Mouse (Mus musculus) forebrain, embryonic 10.5 days (tissue): ENCODE data around the gene Ttc39a. TPM values are rescaled to one million over a fixed set of nuclear protein-coding genes. Genes with fewer than 3 reads are reported as not detected.

Experiments
- DNase-seq: peaks from one replicate; pipeline ENCODE4 v3.0.0-alpha.2; 2017; ENCODE audit warnings: low spot score; ENCODE audit errors: extremely low spot score
- H3K27ac ChIP-seq: fragments of 300-500 bp; sonication (generic); 2 replicates; pipeline ENCODE4 v1.5.1; 2016; ENCODE audit warnings: mild to moderate bottlenecking
- H3K27me3 ChIP-seq: fragments of 300-500 bp; sonication (generic); 2 replicates; pipeline ENCODE4 v1.6.1; 2016; ENCODE audit warnings: mild to moderate bottlenecking; ENCODE audit not compliant: poor library complexity, severe bottlenecking
- H3K36me3 ChIP-seq: fragments of 300-500 bp; sonication (generic); replicated peaks from 2 replicates; pipeline ENCODE4 v1.6.1; 2016; ENCODE audit warnings: mild to moderate bottlenecking, moderate library complexity
- H3K4me1 ChIP-seq: fragments of 300-500 bp; sonication (generic); 2 replicates; pipeline ENCODE4 v1.6.1; 2016
- H3K4me3 ChIP-seq: fragments of 300-500 bp; sonication (generic); 2 replicates; pipeline ENCODE4 v1.5.1; 2016; ENCODE audit warnings: mild to moderate bottlenecking, moderate library complexity
- H3K9me3 ChIP-seq: fragments of 300-500 bp; sonication (generic); 2 replicates; pipeline ENCODE4 v1.6.1; 2016; ENCODE audit warnings: mild to moderate bottlenecking, moderate library complexity
- WGBS: fragments of 180-500 bp; shearing (Covaris S2); methylation state at CpG from one replicate; pipeline ENCODE4 v1.1.7; 2016; 5-methylcytosine and 5-hydroxymethylcytosine counted together
- polyA plus RNA-seq: library from polyadenylated mRNA; unstranded; fragments of >200 nt; fragmentation: Nextera tagmentation; extraction: Ambion mirVana; gene quantifications from 2 replicates; pipeline ENCODE4 v1.2.1, GENCODE M21; 2016

Ttc39a gene
- polyA plus RNA-seq, 1 experiment from 2014 or later = 4.9 TPM

DNA sequence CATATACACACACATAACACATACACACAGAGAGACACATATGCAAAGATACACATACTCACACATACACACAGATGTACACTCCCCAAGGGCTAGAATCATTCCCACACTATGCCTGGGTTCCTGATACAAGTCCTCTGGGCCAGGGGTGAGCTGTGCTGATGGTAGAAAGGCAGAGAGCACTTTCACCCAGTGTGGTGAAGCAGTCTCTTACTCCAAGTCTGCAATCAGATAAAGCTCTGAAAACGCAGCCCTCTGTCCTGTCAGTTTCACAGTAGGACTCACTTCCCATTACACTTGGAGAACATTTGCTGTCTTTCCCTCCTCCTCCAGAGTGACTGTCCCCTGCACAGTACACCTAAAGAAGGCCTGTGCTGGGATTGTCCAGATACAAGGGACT, 20.6 kb downstream of the Ttc39a start:
- no peak overlapping the region for H3K4me3 ChIP-seq
- H3K4me1 ChIP-seq = peaks cover 16% of the 10 kb centered on the region
- no peak for DNase-seq
- 89% methylated on average over 1 of the region's 1 CpGs for WGBS
- H3K9me3 ChIP-seq = no peaks in the 10 kb centered on the region
- H3K27ac ChIP-seq = no peak overlapping the region
- no peaks in the 10 kb centered on the region for H3K36me3 ChIP-seq
- no peaks in the 10 kb centered on the region for H3K27me3 ChIP-seq

- H3K27ac ChIP-seq = no peak overlapping the region
- peaks cover 32% of the 10 kb centered on the region for H3K4me1 ChIP-seq
- no peaks in the 10 kb centered on the region for H3K27me3 ChIP-seq
- 91% methylated on average over 7 of the region's 7 CpGs for WGBS
- H3K36me3 ChIP-seq = no peaks in the 10 kb centered on the region
- DNase-seq = no peak
- H3K4me3 ChIP-seq = no peak overlapping the region
- H3K9me3 ChIP-seq = no peaks in the 10 kb centered on the region
Measured at GRCm38 (mm10) chr4:109430250-109430649, 23.8 kb downstream of the Ttc39a start.

GRCm38 (mm10) chr4:109430854-109431253, 24.4 kb downstream of the Ttc39a start:
- DNase-seq = no peak
- H3K27ac ChIP-seq = 0 out of 2 replicates have a peak overlapping the region, but pooled peaks have one; percentile 44
- 55% methylated on average over 13 of the region's 13 CpGs for WGBS
- no peaks in the 10 kb centered on the region for H3K9me3 ChIP-seq
- no peaks in the 10 kb centered on the region for H3K27me3 ChIP-seq
- H3K4me1 ChIP-seq = peaks cover 32% of the 10 kb centered on the region
- H3K4me3 ChIP-seq = no peak overlapping the region
- H3K36me3 ChIP-seq = no peaks in the 10 kb centered on the region

GRCm38 (mm10) chr4:109432668-109433375, 26.4 kb downstream of the Ttc39a start:
- 78% methylated on average over 16 of the region's 16 CpGs for WGBS
- no peak overlapping the region for H3K4me3 ChIP-seq
- no peaks in the 10 kb centered on the region for H3K27me3 ChIP-seq
- H3K27ac ChIP-seq = peak overlapping the region; percentile 70
- no peak for DNase-seq
- H3K36me3 ChIP-seq = no peaks in the 10 kb centered on the region
- no peaks in the 10 kb centered on the region for H3K9me3 ChIP-seq
- H3K4me1 ChIP-seq = peaks cover 32% of the 10 kb centered on the region

GRCm38 (mm10) chr4:109433641-109434040, 27.2 kb downstream of the Ttc39a start:
- 86% methylated on average over 6 of the region's 6 CpGs for WGBS
- no peaks in the 10 kb centered on the region for H3K27me3 ChIP-seq
- H3K4me1 ChIP-seq = peaks cover 32% of the 10 kb centered on the region
- H3K9me3 ChIP-seq = no peaks in the 10 kb centered on the region
- no peak overlapping the region for H3K4me3 ChIP-seq
- H3K27ac ChIP-seq = no peak overlapping the region
- H3K36me3 ChIP-seq = no peaks in the 10 kb centered on the region
- no peak for DNase-seq

- 97% methylated on average over 1 of the region's 1 CpGs for WGBS
- DNase-seq = no peak
Measured at GRCm38 (mm10) chr4:109434256-109434655, 27.8 kb downstream of the Ttc39a start.

GRCm38 (mm10) chr4:109437913-109438878, 31.8 kb downstream of the Ttc39a start:
- Histone ChIP-seq H3K27me3 (no peaks in the 10 kb centered on the region), H3K4me3 (no peak overlapping the region), H3K4me1 (peaks cover 15% of the 10 kb centered on the region), H3K36me3 (peaks cover 10% of the 10 kb centered on the region; the same call in 1 of the 2 replicates), H3K27ac (no peak overlapping the region), H3K9me3 (no peaks in the 10 kb centered on the region)
- DNase-seq = peak; percentile 75
- 57% methylated on average over 9 of the region's 9 CpGs for WGBS

More at GRCm38 (mm10) chr4:109434256-109434655, 27.8 kb downstream of the Ttc39a start:
- H3K4me1 ChIP-seq = peaks cover 32% of the 10 kb centered on the region
- H3K27ac ChIP-seq = no peak overlapping the region
- no peaks in the 10 kb centered on the region for H3K9me3 ChIP-seq
- no peaks in the 10 kb centered on the region for H3K27me3 ChIP-seq
- no peaks in the 10 kb centered on the region for H3K36me3 ChIP-seq
- no peak overlapping the region for H3K4me3 ChIP-seq

DNA sequence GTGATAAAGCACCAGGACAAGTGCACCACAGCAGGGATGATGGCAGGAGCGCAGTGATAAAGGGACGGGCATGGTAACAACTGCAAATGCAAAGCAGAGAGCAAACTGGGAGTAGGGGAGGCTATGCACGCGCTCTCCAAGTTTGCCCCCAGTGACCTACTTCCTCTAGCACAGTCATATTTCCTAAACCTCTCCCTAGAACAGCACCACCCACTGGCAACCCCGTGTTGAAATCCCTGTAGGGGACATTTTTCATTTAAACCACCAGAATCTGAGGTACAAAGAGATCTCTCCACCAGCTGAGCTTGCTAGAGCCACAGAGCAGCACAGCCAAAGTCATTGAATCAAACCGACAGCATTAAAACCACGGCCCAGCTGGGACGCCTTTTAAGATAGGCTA, 32.7 kb downstream of the Ttc39a start:
- Histone ChIP-seq H3K4me1 (peaks cover 10% of the 10 kb centered on the region; the same call in 1 of the 2 replicates), H3K4me3 (no peak overlapping the region), H3K36me3 (peaks cover 10% of the 10 kb centered on the region; the same call in 1 of the 2 replicates), H3K27ac (no peak overlapping the region), H3K9me3 (no peaks in the 10 kb centered on the region), H3K27me3 (no peaks in the 10 kb centered on the region)
- 84% methylated on average over 8 of the region's 8 CpGs for WGBS
- DNase-seq = peak; percentile 12

- Histone ChIP-seq H3K4me3 (no peak overlapping the region), H3K36me3 (peaks cover 10% of the 10 kb centered on the region; the same call in 1 of the 2 replicates), H3K9me3 (no peaks in the 10 kb centered on the region), H3K27me3 (no peaks in the 10 kb centered on the region), H3K4me1 (peaks cover 13% of the 10 kb centered on the region), H3K27ac (no peak overlapping the region)
- WGBS = 71% methylated on average over 3 of the region's 3 CpGs
- peak; percentile 13 for DNase-seq
Measured at GRCm38 (mm10) chr4:109439825-109440248, 33.4 kb downstream of the Ttc39a start.

GRCm38 (mm10) chr4:109440381-109440780, 34.0 kb downstream of the Ttc39a start:
- Histone ChIP-seq H3K27ac (no peak overlapping the region), H3K9me3 (no peaks in the 10 kb centered on the region)
- 93% methylated on average over 5 of the region's 5 CpGs for WGBS

DNA sequence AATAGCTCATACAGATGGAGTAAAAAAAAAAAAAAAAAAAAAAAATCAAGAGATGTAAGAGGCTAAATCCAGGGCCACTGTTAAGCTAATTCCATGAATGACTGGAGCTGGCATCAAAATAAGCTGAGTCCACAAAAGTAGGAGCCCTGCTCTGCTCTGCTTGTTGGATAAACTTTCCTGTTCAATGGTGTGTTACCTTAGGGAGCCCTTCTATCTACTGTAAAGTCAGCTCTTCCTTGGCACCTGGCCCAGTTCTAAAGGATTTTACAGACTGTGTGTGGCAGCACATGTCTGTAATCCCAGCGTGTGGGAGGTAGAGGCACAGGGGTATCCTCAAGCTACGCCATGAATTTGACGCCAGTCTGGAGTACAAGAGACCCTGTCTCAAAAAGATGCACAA, 34.6 kb downstream of the Ttc39a start:
- no peaks in the 10 kb centered on the region for H3K9me3 ChIP-seq
- H3K4me1 ChIP-seq = peaks cover 22% of the 10 kb centered on the region
- DNase-seq = peak; percentile 9
- H3K27me3 ChIP-seq = no peaks in the 10 kb centered on the region
- 98% methylated on average over 3 of the region's 3 CpGs for WGBS
- H3K4me3 ChIP-seq = no peak overlapping the region
- H3K36me3 ChIP-seq = peaks cover 10% of the 10 kb centered on the region; the same call in 1 of the 2 replicates
- H3K27ac ChIP-seq = no peak overlapping the region

More at GRCm38 (mm10) chr4:109440381-109440780, 34.0 kb downstream of the Ttc39a start:
- no peak overlapping the region for H3K4me3 ChIP-seq
- H3K27me3 ChIP-seq = no peaks in the 10 kb centered on the region
- no peak for DNase-seq
- peaks cover 18% of the 10 kb centered on the region for H3K4me1 ChIP-seq
- peaks cover 10% of the 10 kb centered on the region; the same call in 1 of the 2 replicates for H3K36me3 ChIP-seq

DNA sequence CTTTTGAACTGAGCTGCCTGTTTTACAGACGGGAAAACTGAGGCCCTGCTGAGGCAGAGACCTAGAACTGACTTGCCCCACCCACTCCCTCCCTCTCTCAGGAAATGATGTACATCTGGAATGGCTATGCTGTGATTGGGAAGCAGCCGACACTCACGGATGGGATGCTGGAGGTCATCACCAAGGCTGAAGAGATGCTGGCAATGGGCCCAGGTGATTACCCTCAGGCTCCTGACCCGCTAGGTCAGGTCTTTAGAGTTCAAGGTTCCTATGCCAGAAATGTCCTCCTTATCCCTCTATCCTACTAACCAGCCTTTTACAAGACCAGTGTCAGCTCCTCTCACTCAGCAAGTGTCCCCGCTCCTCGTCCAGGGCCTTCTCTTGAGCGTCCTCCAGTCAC, 35.7 kb downstream of the Ttc39a start:
- WGBS = 91% methylated on average over 7 of the region's 7 CpGs
- Histone ChIP-seq H3K27me3 (no peaks in the 10 kb centered on the region), H3K27ac (no peak overlapping the region), H3K36me3 (peaks cover 10% of the 10 kb centered on the region; the same call in 1 of the 2 replicates), H3K9me3 (no peaks in the 10 kb centered on the region), H3K4me1 (peaks cover 22% of the 10 kb centered on the region), H3K4me3 (no peak overlapping the region)
- no peak for DNase-seq
